Mouse (Mus musculus): ENCODE data around the gene Egflam.

Egflam gene

DNA sequence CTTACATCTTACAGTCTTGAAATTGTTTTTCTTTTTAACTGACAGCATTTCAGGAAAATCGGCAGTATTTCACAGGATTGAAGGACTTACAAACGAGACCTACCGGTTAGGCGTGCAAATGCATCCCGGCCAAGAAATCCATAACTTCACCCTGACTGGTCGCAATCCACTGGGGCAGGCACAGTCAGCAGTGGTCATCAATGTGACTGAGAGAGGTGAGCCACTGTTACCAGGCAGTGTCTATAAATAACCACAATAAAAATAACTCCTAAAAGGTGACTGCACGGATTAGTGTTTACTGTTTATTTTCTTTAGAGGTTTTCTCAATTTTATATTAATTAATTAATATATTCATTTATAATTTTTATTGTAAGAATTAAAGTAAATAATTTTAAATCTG lies 224.8 kb downstream of the Egflam start:
- DNase-seq = no peak

- DNase-seq = peak in 1 of 2 experiments; percentile 31
Measured at GRCm38 (mm10) chr15:7172875-7173274, 225.3 kb downstream of the Egflam start.

DNA sequence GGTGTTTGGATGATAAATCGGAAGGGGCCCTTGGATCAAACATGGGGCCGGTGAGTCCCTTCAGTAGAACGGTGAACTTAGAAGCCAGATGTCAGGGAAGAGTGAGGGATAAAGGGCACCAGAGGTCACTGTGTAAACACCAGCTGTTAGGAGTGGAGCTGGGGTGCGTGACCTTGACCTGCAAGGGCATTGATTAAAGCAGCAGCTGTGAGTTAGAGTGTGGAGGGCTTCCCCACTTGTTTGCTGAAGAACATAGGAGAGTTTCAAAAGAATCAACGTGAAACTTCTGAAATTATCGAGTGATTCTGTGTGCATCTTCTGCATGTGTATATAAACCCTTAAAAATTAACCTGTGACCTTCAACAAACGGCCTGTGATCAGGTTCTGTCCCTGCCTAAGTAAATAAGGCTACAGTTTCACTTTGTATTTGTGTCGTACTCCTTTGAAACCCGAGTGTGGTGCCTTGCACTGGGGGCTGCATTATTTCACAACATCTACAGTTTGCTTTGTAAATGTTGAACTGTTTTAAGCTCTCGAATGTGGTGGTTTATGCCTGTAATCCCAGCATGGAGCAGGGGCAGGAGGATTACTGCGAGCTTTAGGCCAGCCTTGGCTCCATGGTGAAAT lies 230.2 kb downstream of the Egflam start:
- DNase-seq = no peak

- DNase-seq = no peak
Measured at GRCm38 (mm10) chr15:7167238-7167905, 230.8 kb downstream of the Egflam start.

DNA sequence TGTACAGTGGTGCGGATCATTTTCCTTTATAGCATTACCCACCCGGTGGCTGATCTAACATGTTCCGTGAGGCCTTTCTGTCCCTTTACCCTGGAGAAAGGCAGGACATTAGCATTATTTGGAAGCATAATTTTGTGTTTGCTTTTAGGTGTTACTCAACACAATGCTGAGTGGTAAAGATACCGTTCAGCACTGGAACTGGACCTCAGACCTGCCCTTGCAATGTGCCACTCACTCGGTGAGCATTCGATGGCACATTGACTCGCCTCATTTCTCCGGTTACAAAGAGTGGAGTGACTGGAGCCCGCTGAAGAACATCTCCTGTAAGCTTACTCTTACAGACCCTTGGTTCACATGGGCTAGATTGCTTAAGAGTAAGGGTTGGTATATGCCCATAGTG lies 231.5 kb downstream of the Egflam start:
- DNase-seq = no peak

- no peak for DNase-seq
Measured at GRCm38 (mm10) chr15:7163851-7164250, 234.3 kb downstream of the Egflam start.

DNA sequence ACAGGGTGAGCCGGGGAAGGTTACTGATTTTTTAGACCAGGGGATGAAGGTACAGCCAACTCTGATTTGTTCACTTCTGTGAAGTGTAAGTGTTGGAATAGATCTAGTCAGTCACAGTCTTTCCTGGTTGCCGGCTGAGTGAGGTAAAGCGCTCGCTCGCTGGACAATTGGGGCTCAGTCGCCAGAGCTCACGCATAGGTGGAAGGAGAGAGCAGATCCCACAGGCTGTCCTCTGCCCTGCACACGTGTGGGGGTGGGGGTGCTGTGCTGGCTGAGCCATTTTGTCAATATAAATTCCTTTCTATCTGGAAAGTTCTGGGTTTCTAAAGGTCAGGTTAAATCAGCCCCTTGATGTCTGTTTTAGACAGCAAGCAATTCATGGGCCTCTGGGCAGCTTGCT lies 237.9 kb downstream of the Egflam start:
- DNase-seq = no peak

DNA sequence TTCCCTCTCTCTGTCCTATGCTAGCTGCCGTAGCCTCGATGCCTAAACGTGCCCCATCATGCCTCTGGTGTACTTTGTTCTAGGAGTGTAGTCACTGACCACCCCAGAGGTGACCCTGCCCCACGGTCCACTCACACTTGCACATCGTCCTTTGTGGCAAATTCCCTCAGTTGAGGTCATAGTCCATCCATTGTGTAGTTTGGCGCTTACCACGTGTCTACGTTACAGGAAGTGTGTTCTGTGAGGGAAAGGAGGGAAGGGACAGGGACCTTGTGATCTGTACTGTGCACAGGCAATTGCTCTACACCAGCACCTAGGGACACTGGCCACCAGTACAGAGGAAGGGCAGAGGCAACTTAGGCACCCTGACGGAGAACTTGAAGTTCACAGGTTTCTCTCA lies 238.3 kb downstream of the Egflam start:
- no peak for DNase-seq

DNA sequence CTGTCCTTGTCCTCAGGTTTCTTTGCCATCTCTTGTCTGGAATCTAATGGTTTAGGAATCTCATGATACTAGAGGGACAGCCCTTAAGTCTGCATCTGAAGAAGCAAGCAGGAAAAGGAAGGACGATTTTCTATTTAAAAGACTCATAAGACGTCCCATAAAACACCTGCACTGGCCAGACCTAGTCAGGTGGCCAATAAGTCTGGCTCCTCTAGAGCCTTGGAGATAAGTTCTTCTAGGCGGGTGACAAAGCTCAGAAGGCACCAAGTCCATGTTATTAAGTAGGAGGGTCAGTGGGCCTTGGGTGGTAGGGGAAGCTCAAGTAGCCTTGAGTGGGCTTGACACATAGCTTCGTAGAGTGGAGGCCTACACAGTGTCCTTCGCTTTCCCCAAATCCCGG lies 240.5 kb downstream of the Egflam start:
- DNase-seq = no peak

All from lung, postnatal 4 days (tissue).